Mouse (Mus musculus): ENCODE data around the gene Stom.

Gene Stom

GRCm38 (mm10) chr2:35270531-35270984, 66.2 kb downstream of the Stom start:
- peak; percentile 55 for DNase-seq

DNA sequence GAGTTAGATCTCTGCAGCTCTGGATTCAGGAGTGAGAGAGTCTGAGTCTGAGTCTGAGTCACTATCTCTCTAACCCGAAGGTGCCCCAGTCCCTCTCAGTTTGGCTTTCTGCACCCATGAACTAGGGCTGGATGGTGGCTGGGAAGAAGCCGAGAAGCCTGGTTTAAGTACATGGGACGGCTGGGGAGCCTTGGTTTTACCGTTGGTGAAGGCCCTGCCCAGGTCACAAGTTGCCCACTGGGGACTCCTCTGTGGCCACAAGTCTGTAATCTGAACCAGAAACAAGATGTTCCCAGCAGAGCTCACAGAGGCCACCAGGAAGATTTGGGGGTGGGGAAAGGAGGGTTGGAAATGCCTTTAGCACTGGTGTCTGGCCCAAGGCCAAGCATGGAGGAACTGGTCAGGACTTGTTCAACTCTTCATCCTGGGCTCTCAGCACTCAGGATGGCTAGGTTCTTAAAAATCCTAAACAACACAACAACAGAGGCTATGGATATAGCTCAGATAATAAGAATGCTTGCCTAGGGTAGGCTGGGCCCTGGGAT, 67.0 kb downstream of the Stom start:
- no peak for DNase-seq

DNA sequence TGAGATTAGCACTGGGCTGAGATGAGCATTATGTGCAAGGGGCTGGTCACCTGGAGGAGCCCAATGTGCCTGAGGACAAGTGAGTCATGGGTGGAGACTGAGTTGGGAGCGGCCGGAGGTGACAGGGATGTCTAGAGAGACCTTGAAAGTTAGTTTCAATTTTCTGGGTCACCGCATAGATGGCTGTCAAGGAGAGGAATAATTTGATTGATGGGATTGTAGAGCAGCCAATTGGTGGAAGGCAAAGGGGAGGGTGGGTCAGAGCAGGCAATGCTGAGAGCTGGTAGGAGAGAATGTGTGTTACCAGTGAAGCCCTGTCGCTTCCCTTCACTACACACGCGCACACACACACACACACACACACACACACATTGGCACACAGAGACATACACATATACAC, 67.6 kb downstream of the Stom start:
- DNase-seq = no peak

GRCm38 (mm10) chr2:35267876-35268566, 68.8 kb downstream of the Stom start:
- no peak for DNase-seq

DNA sequence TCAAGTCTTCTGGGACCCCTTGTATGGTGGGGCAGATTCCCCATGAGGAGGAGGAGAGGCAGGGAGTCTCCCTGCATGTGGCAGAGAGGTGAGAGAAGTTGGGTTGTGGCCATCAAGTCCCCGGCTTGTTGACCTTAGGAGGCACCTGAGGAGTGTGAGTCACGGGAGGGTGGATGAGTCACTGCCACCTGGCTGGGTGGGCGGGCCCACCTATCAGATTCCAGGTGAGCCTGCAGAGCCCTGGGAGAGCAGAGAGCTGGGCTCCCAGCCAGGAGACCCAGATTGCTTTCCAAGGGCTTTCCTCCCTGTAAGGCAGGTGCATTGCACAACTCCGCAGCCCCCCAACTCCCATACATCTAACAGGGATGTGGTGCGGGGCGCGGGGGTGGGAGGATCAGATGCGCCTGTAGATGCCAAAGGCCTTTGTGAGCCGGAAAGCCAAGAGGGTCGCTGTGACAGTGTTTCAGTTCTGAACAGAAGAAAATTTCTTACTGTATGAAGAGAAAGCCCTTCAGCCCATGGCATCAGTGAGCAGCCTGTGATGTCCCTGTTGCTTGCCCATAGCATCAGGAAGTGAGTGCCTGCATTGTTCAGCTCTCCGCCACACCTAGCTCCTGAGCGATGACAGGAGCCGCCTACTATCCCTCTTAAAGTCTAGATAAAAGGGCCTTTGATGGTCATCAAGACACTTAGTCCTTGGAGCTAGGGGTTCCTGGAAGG, 69.5 kb downstream of the Stom start:
- no peak for DNase-seq

DNA sequence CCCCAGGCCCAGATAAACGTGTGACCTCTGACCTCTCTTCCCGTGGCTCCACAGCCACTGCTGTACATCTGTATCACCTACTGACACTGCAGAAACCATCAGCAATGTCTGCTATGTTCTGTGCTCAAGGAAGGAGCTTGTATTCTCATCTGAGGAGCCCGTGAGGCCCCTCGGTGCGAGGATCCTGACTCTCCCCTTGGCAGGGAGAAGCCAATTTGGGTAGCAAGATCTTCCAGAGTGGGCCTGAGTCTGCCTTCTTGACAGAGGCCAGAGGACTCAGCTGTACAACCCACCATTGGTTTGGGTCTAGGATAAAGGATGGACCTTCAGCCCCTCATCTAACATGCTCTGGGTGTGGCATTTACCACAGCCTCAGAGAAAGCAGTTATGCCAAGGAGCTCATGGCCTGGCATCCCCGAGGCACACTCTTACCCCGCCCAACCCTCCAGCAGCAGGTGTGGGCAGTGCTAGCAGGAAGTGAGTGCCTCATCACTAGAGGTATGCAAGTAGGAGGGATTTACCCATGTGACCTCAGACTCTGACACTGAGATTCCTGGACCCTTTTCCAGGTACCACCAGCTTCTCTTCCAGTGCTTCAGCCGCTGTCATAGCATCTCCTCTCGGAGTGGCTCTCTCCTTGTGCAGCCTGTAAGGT, 70.4 kb downstream of the Stom start:
- no peak for DNase-seq

- no peak for DNase-seq
Observed at GRCm38 (mm10) chr2:35265775-35266174, 71.0 kb downstream of the Stom start.

- peak; percentile 20 for DNase-seq
Observed at GRCm38 (mm10) chr2:35265296-35265695, 71.5 kb downstream of the Stom start.

GRCm38 (mm10) chr2:35264095-35264494, 72.7 kb downstream of the Stom start:
- no peak for DNase-seq
